Mouse (Mus musculus) intestine, embryonic 14.5 days (tissue): ENCODE data around the gene Smarca5. TPM values are rescaled to one million over a fixed set of nuclear protein-coding genes. Genes with fewer than 3 reads are reported as not detected.

Experiments used
- ATAC-seq: fragments of 200-750 bp; cut with Nextera tagmentation; replicated peaks from 2 replicates; pipeline ENCODE4 v1.8.0; 2017; ENCODE audit warnings: low read depth, moderate number of reproducible peaks, moderate TSS enrichment, moderate library complexity; ENCODE audit not compliant: low FRiP score, low TSS enrichment
- DNase-seq: peaks from one replicate; pipeline ENCODE4 v3.0.0-alpha.2; 2018; ENCODE audit warnings: low spot score
- H3K27ac ChIP-seq: fragments of 300-500 bp; sonication (generic); 2 replicates; pipeline ENCODE4 v1.5.1; 2014; ENCODE audit warnings: low read depth, mild to moderate bottlenecking, control low read depth
- H3K27me3 ChIP-seq: fragments of 300-500 bp; sonication (generic); replicated peaks from 2 replicates; pipeline ENCODE4 v1.6.1; 2014; ENCODE audit warnings: low read length, control low read depth; ENCODE audit not compliant: control insufficient read depth, insufficient read depth
- H3K36me3 ChIP-seq: fragments of 300-500 bp; sonication (generic); 2 replicates; pipeline ENCODE4 v1.6.1; 2014; ENCODE audit warnings: low read length, control low read depth; ENCODE audit not compliant: control insufficient read depth, insufficient read depth
- H3K4me1 ChIP-seq: fragments of 300-500 bp; sonication (generic); replicated peaks from 2 replicates; pipeline ENCODE4 v1.6.1; 2014; ENCODE audit warnings: low read length, control low read depth, mixed read lengths; ENCODE audit not compliant: control insufficient read depth, insufficient read depth
- H3K4me2 ChIP-seq: fragments of 300-500 bp; sonication (generic); 2 replicates; pipeline ENCODE4 v1.6.1; 2014; ENCODE audit warnings: low read length
- H3K4me3 ChIP-seq: fragments of 300-500 bp; sonication (generic); 2 replicates; pipeline ENCODE4 v1.5.1; 2014; ENCODE audit warnings: low read depth, low read length, control low read depth, mixed read lengths
- H3K9ac ChIP-seq: fragments of 300-500 bp; sonication (generic); 2 replicates; pipeline ENCODE4 v1.6.1; 2014; ENCODE audit warnings: mild to moderate bottlenecking, low read length
- H3K9me3 ChIP-seq: fragments of 300-500 bp; sonication (generic); 2 replicates; pipeline ENCODE4 v1.6.1; 2016; ENCODE audit warnings: low read length, control low read depth; ENCODE audit not compliant: control insufficient read depth
- WGBS: fragments of 180-500 bp; shearing (Covaris S2); extraction: QIAGEN DNeasy Blood & Tissue Kit; methylation state at CpG from one replicate; pipeline ENCODE4 v1.1.7; 2014; 5-methylcytosine and 5-hydroxymethylcytosine counted together
- polyA plus RNA-seq: library from polyadenylated mRNA; unstranded; fragments of >200 nt; fragmentation: Nextera tagmentation; extraction: Ambion mirVana; gene quantifications from 2 replicates; pipeline ENCODE4 v1.2.1, GENCODE M21; 2014

The Smarca5 gene
- polyA plus RNA-seq, 1 experiment from 2014 or later = 78.3 TPM

GRCm38 (mm10) chr8:80753017-80753715 lies 13.9 kb upstream of the Smarca5 start:
- Histone ChIP-seq H3K27me3 (no peaks in the 10 kb centered on the region), H3K36me3 (no peaks in the 10 kb centered on the region), H3K4me3 (no peak overlapping the region), H3K4me1 (no peaks in the 10 kb centered on the region), H3K9me3 (no peaks in the 10 kb centered on the region), H3K4me2 (no peak overlapping the region), H3K9ac (no peak overlapping the region), H3K27ac (no peak overlapping the region)
- ATAC-seq (0 out of 2 replicates have a peak, but pooled peaks have one; percentile 73), DNase-seq (peak; percentile 94)
- WGBS = 31% methylated on average over 9 of the region's 9 CpGs

- H3K4me1 ChIP-seq = no peaks in the 10 kb centered on the region
- H3K9ac ChIP-seq = no peak overlapping the region
- H3K27me3 ChIP-seq = no peaks in the 10 kb centered on the region
- no peak overlapping the region for H3K4me3 ChIP-seq
- H3K9me3 ChIP-seq = no peaks in the 10 kb centered on the region
- no peaks in the 10 kb centered on the region for H3K36me3 ChIP-seq
- no peak overlapping the region for H3K27ac ChIP-seq
- ATAC-seq (no peak), DNase-seq (no peak)
- no peak overlapping the region for H3K4me2 ChIP-seq
- WGBS = 74% methylated on average over 7 of the region's 7 CpGs
Observed at GRCm38 (mm10) chr8:80752429-80752828, 13.1 kb upstream of the Smarca5 start.

DNA sequence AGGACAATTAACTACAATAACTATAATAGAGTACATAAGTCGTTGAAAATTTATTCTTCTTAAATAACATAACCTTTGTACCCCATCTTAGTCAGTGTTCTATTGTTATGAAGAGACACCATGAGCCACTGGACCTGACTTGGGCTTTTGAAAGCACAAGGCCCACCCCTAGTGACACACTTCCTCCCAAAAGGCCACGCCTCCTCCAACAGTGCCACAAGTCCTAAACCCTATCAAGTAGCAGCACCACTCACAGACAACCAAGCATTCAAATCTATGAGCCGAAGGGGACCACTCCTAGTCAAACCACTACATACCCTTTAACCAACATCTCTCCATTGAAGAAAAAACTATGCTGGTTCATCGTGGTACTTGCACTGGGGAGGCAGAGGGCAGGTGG lies 9.8 kb upstream of the Smarca5 start:
- Histone ChIP-seq H3K36me3 (no peaks in the 10 kb centered on the region), H3K9ac (no peak overlapping the region), H3K4me2 (no peak overlapping the region), H3K27me3 (no peaks in the 10 kb centered on the region), H3K4me3 (no peak overlapping the region), H3K4me1 (no peaks in the 10 kb centered on the region), H3K9me3 (no peaks in the 10 kb centered on the region), H3K27ac (no peak overlapping the region)
- WGBS = 89% methylated on average over 4 of the region's 4 CpGs
- DNase-seq (no peak), ATAC-seq (no peak)

DNA sequence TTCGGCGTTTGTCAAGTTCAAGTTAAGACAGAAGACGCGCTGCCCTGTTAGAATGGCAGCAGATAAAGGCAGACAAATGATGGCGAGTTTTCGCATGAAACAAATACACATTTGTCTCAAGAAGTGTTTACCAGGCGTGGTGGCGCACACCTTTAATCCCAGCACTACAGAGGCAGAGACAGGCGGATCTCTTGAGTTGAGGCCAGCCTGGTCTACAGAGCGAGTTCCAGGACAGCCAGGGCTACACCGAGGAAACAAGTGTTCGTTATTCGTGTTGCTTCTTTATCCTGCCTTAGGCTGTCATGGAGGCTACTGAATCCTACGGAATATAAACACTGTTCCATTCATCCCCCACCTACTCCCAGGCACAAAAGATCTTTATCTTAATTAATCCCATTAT lies 635 bp upstream of the Smarca5 start:
- peaks cover 12% of the 10 kb centered on the region for H3K36me3 ChIP-seq
- H3K27ac ChIP-seq = peak overlapping the region; percentile 95
- DNase-seq = no peak
- H3K4me2 ChIP-seq = peak overlapping the region; percentile 59
- H3K4me1 ChIP-seq = peaks cover 5% of the 10 kb centered on the region; the same call in 1 of the 2 replicates
- 12% methylated on average over 14 of the region's 14 CpGs for WGBS
- ATAC-seq = peak; percentile 48
- no peaks in the 10 kb centered on the region for H3K27me3 ChIP-seq
- peak overlapping the region; percentile 59 for H3K9ac ChIP-seq
- peak overlapping the region; percentile 53 for H3K4me3 ChIP-seq
- H3K9me3 ChIP-seq = no peaks in the 10 kb centered on the region

DNA sequence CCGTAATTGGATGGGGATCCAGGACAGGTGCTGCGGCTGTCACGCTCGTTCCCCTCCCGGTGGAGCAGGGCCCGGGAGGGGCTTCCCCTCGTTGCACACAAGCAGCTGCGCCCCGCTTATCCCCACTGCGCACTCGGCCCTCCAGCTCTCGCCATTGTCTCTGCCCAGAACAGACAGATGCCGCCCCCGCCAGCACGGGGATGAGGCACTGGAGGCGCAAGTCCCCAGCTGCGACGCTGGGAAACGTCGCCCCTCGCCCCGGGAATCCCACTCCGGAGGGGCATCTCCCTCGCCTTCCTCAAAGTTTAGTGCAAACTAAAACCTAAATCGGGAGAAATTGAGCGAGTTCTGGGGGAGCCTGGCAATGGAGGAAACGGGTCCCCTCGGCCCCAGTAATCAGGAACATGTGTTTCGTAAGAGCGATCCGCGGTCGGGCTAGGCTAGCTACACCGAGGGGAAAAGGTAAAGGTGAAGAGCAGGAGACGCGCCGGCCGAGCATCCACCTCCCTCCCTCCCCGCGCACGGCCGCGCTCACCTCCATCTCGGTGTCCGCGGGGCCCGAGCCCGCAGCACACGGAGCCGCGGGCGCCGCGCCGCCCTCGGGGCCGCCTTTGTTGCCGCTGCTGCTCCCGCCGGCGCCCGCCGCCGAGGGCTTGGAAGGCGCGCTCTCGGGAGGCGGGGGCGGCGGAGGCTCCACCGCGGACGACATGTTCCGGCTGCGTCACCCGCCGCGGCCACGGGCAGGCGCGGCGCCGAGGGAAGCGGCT lies 726 bp downstream of the Smarca5 start:
- ATAC-seq (peak; percentile 70), DNase-seq (peak; percentile 80)
- WGBS = under 1% methylated on average over 64 of the region's 84 CpGs
- H3K36me3 ChIP-seq = peaks cover 24% of the 10 kb centered on the region
- peak overlapping the region; percentile 95 for H3K9ac ChIP-seq
- no peaks in the 10 kb centered on the region for H3K27me3 ChIP-seq
- peak overlapping the region; percentile 78 for H3K4me3 ChIP-seq
- H3K4me1 ChIP-seq = peaks cover 5% of the 10 kb centered on the region; the same call in 1 of the 2 replicates
- H3K4me2 ChIP-seq = peak overlapping the region; percentile 73
- H3K27ac ChIP-seq = peak overlapping the region; percentile 96
- H3K9me3 ChIP-seq = no peaks in the 10 kb centered on the region

- 0% methylated on average over 5 of the region's 5 CpGs for WGBS
- Histone ChIP-seq H3K36me3 (peaks cover 29% of the 10 kb centered on the region), H3K9ac (peak overlapping the region; percentile 95), H3K9me3 (no peaks in the 10 kb centered on the region), H3K4me3 (peak overlapping the region; percentile 78), H3K4me2 (peak overlapping the region; percentile 73), H3K4me1 (peaks cover 5% of the 10 kb centered on the region; the same call in 1 of the 2 replicates), H3K27ac (peak overlapping the region; percentile 96), H3K27me3 (no peaks in the 10 kb centered on the region)
- DNase-seq (no peak), ATAC-seq (no peak)
Observed at GRCm38 (mm10) chr8:80738046-80738387, 1.3 kb downstream of the Smarca5 start.

DNA sequence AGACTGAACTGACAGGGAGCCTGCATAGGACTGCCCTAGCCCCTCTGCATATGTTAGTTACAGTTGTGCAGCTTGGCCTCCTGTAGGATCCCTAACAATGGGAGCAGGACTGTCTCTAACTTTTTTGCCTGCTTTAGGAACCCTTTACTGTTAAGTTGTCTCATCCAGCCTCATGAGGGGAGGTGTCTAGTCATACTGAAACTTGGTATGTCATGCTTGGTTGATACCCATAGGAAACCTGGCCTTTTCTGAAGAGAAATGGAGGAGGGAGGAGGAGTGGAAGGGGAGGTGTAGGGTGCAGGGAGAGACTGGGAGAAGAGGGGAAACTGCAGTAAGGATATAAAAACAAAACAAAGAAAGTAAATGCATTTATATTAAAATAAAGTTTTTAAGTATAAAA lies 7.0 kb downstream of the Smarca5 start:
- H3K27me3 ChIP-seq = no peaks in the 10 kb centered on the region
- DNase-seq = no peak
- no peaks in the 10 kb centered on the region for H3K4me1 ChIP-seq
- no peak overlapping the region for H3K9ac ChIP-seq
- H3K4me3 ChIP-seq = no peak overlapping the region
- H3K36me3 ChIP-seq = peaks cover 77% of the 10 kb centered on the region
- no peaks in the 10 kb centered on the region for H3K9me3 ChIP-seq
- no peak for ATAC-seq
- H3K4me2 ChIP-seq = no peak overlapping the region
- no peak overlapping the region for H3K27ac ChIP-seq

GRCm38 (mm10) chr8:80714461-80714860 lies 24.8 kb downstream of the Smarca5 start:
- Histone ChIP-seq H3K4me2 (no peak overlapping the region), H3K4me3 (no peak overlapping the region), H3K36me3 (peaks cover 74% of the 10 kb centered on the region), H3K9me3 (no peaks in the 10 kb centered on the region), H3K27me3 (no peaks in the 10 kb centered on the region), H3K4me1 (no peaks in the 10 kb centered on the region), H3K27ac (no peak overlapping the region), H3K9ac (no peak overlapping the region)
- ATAC-seq (no peak), DNase-seq (no peak)
- 92% methylated on average over 1 of the region's 1 CpGs for WGBS
